Mouse (Mus musculus): Measurements from ENCODE around the gene Timp4.
A peak's percentile ranks its signal among the peaks of the same experiment; 100 is the strongest.

Gene Timp4

DNA sequence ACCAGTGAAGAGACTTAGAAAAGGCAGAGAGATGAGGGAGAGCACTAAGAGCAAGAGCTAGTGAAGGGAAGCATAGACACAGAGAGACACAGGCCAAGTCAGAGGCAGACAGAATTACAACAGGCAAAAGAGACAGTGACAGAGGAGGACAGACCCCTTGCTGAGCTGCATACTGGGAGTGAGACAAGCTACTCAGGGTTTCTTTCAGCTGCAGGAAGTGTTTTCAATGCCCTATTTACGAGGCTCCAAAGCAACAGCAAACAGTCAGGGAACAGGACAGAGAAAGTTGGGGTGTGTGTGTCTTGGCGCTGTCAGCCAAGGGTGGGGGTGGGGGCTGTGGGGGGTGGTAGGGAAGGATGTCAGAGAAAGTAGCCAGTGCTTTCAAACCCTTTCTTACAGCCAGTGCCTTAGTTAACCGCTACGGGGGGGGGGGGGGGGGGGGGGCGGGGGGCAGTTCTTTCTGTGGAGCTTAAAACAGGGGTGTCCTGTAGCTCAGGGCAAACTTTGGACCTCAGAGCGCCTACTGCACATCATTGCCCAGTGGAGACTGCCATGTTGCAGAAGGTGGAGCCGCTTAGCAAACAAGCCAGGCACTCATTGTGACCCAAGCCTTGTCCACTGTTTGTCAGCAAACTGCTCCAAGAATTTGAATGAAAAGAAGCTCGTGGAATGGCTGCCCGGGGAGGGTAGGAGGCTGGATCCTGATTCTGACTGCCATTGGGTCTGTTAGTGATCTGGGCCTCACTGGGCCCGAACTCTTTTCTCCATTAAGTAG lies at the start of gene Timp4:
TSS of gene Timp4 (minus strand) at position 107 of the 775 bp plus-strand sequence.
- DNase-seq (ENCODE audit: low read depth): no peak

DNA sequence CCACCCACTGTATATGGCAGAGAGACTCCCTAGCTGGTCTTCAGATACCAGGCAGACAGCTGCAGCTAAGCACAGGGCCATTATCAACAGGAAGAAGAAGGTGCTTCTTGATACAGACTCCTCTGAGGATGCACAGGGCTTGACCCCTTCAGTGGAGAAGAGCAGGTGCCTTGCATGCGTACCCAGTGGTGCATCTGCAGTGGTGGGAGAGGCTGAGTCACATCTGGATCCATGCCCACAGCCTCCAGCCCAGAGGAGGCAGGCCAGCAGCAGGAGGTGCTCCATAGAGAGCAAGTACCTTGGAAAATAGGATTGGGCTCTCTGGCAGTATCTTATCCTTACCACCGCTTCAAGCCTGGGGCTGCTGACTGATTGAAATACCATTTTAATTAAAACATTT lies 41.9 kb upstream of the Timp4 start:
- no peak for DNase-seq (ENCODE audit: low read depth)

DNA sequence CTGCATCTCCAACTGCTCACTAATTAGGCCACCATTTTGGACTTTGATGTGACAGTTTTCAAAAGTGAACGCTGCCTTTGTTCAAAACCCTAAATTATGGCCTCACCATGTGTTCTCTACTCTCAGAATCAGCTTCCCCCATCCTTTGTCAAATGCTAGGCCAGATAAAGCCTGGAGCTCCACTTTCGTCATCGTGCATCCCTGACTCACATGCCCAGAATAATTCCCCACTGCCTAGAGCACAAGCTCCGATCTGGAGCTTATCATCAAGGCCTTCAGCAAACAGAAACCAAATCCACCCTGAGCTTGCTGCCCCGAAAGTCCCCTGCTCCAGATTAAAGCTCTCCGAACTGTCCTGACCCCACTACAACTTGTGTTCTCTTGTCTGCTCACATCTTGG lies 40.6 kb upstream of the Timp4 start:
- no peak for DNase-seq (ENCODE audit: low read depth)

DNA sequence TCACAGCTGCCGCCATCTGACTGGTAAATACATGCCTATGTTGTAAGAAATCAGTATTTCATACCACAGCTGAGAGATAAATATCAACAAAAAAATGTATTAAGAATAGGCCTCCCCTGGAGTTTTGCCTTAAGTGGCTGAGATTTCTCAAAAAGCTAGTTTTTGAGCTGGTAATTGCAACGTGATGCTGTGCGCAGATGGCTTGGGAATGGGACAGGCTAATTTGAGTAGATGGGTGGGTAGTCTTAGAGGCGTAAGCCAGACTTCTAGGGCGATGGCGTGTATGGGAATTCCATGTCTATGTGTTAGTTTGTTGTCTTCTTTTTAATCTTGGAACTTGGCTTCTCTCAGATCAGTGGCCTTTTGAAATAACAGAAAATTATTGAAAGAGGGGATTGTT lies 39.8 kb upstream of the Timp4 start:
- no peak for DNase-seq (ENCODE audit: low read depth)

DNA sequence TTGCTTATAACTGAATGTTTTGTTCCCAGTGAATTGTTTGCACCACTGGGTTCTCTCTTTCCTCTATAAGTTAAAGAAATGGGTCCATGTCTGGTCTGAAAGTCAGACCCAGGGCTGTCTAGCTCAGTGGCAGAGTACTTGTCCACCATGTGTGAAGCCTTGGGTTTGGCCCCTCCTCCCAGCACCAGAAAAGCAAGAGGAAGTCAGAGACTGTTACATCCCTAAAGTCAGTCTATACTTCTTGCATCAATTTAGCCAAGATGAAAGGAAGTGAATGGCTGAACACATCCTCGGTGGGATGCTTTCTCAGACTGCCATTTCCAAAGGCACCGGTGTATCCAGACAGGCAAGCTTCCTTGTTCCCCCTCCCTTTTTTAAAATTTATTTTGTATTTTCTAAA lies 39.1 kb upstream of the Timp4 start:
- DNase-seq (ENCODE audit: low read depth): no peak

DNA sequence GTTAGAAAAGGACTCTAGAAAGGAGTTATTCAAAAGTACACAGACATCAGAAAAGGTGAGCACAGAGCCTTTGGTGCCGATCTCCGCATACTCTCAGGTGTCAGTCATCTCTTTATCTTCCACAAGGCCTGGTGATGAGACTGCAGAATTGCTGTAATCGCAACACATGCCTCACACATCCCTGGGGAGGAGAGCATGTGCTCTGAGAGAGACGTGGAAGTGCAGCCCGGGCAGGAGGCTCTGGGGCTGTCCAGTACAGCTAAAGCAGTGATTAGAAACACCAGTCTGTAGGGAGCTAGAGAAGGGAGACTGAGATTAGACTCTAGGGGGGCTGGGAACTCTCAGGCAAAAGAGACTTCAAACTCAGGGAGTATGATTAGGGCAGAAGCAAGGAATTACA lies 38.6 kb upstream of the Timp4 start:
- DNase-seq (ENCODE audit: low read depth): no peak

DNA sequence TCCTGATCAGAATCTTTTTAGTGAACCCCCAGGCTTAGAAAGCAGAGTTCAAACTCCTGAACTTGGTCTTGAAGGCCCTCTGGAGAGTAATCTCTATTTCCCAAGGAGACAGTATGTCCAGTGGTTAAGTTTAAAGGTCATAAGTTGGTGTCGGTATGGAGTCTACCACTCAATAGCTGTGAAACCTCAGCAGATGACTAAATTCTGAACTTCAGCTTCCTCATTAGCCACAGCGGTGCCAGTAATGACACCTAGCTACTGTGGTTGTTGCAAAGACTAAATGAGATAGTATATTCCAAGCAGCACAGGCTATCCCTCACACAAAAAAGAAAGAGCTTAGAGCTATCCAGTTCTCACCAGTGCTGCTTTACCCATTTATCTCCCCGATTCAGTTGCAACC lies 36.2 kb upstream of the Timp4 start:
- DNase-seq (ENCODE audit: low read depth): no peak

DNA sequence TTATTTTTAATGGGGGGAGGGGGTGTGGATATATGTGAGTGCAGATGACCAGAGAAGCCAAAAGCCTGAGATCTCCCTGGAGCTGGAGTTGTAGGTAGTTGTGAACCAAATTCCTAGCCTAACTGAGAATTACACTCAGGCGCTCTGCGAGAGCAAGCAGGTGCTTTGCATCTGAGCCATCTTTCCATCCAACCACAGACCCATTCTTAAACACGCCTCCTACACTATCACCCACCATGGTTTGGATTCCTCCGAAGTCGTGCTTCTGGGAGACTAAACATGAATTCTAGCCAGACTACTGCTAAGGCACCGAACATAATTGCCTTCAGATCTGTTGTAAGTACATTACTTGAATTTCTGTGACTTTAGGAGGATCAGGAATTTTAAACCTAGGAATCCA lies 34.4 kb upstream of the Timp4 start:
- no peak for DNase-seq (ENCODE audit: low read depth)

DNA sequence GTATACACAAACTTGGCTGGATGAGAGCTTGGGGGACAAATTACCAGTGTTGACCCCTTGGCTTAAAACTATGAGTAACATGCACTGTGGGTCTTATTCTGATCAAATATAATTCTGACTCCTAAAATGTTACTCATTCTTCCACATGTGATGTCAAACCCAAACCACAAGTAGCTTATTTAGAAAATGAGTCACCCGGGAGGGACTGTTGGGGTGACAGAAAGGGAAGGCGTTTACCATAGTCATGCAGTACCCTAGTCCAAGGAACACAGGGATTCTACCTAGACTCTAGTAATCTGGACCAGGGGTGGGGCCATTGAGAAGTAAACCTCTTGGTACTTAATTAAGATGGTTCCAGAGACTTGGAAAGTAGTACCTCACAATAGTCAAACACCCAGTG lies 32.1 kb upstream of the Timp4 start:
- DNase-seq (ENCODE audit: low read depth): peak; percentile 93

DNA sequence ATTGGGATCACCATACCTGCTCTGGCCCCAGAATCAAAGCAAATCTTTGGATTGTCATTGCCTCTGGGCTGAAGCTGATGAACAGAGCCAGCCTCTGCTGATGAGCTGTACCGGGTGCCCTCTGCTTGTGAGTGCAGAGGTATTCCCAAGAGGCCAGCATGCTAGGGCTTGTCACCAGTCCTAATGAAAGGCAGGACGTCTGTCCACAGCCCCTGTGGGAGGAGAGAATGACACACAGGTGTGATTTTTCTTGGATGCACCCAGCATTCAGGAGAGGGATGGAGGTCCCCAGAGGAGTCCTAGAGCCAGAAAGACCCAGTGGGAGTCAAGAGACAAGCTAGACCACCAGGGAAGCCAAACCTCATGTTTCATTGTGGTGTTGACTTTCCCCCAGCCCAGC lies 27.6 kb upstream of the Timp4 start:
- no peak for DNase-seq (ENCODE audit: low read depth)

DNA sequence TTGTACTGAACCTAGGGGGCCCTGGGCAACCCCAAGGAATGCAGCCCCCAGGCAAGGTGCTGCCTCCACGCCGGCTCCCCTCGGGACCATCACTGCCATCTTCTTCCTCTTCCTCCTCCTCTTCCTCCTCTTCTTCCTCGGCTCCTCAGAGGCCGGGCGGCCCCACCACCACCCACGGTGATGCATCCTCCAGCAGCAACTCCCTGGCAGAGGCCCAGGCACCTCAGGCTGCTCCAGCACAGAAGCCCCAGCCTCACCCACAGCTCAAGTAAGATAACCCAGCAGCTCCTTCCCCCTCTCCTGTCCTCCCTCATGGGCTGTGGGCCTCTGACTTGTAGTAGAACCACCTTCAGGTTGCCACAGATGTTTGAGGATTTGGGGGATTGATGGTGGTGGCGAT lies 26.1 kb upstream of the Timp4 start:
- DNase-seq (ENCODE audit: low read depth): no peak

DNA sequence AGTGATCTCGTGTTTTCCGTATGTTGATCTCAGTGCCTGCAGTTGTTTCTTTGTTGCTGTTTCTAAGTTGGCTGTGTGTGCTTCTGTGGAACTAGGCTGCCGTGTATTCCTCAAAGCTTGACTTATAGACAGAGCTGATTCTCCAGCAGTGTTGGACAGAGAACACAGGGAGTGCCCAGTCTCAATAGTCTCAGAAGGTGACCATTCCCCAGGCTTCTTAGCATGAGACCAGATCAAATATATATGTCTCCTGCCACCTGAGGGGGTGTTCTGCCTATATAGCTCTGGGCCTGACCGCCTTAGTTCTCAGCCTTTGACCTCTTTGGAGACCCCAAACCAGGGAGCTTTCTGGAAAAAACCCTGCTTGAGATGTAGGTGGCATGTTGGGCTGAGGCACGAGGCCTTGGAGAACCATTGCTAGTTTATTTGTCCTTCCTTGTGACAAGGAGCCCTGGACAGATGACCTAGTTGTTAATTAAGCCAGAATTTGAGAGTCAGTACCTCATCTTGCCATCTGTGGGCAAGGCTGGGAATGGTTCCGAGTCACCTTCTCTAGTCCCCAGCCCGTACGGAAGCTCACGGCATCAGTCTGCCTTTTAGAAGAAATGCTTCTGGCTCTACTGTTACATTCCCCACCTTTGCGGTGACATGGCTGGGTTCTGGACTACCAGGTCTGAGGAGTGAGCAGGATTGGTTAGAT lies 23.3 kb upstream of the Timp4 start:
- no peak for DNase-seq (ENCODE audit: low read depth)

DNA sequence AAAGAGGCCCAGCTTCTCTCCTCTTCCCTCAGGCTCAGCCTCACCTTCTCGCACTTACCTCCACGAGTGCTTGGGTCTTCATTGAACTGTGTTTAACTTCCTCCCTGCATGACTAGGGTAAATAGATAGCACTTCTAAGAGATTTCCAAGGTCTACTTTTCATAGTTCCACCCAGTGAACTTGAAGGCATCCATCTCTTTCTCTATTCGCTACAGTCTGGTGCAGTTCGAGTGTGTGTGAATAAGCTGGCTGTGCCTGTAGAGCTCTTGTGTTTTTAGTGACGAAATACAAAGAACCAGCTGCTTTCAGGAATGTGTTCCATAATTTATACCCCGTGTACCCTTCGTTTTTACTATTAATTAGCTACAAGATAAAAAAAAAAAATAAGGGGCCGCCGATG lies 22.7 kb upstream of the Timp4 start:
- no peak for DNase-seq (ENCODE audit: low read depth)

DNA sequence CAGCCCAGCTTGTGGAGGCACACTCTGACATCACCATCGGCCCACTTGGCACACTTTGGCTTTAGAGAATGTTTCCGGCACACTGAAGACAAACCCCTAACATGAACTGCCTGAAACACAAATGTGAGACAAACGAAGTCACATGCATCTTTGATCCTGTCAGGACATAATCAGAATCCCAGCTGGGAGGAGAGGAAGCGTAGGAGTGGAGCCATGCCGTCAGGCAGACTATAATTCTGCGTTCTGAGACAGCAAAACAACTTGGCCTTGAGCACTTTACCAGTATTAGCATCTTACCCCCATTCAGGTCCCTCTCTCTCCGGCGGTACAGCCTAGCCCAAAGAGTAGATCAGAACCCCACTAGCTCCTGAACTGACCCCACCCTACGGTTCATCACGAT lies 21.3 kb upstream of the Timp4 start:
- no peak for DNase-seq (ENCODE audit: low read depth)

DNA sequence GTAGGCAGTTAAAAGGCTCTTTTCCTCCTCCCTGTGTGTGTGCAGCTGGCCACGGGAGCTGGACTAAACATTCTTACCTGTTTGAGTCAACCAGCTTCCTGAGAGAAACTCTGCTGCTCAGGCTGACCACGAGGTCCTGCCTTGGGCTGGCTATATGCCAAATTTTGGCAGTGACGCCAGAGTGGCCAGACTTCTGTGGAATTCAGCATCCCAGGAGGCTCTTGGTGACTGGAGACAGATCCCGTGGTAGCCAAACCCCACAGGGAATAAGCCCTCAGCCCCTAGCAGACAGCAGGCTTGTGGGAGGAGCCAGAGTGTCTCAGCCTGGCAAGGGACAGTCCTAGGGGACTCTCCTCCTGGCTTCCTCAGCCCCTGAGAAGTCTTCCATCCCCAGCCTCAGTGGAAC lies 19.9 kb upstream of the Timp4 start:
- peak; percentile 67 for DNase-seq (ENCODE audit: low read depth)

DNA sequence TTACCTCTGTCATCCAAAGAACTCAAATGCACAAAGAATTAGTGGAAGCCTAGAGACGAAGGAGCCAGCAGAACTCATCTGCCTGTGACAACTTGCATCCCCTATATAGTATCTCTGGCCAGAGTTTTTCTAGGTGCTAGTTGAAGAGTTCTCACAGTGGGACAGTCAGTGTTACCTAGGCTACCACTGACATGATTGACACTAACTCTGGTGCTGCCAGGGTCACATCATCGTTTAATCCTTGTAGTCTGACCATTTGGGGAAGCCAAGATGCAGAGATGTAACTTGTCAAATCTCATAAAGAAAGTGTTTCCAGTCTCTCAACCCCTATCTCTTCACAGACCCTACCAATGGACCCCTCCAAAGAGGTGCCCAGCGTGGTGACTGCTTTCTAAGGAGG lies 19.3 kb upstream of the Timp4 start:
- no peak for DNase-seq (ENCODE audit: low read depth)

DNA sequence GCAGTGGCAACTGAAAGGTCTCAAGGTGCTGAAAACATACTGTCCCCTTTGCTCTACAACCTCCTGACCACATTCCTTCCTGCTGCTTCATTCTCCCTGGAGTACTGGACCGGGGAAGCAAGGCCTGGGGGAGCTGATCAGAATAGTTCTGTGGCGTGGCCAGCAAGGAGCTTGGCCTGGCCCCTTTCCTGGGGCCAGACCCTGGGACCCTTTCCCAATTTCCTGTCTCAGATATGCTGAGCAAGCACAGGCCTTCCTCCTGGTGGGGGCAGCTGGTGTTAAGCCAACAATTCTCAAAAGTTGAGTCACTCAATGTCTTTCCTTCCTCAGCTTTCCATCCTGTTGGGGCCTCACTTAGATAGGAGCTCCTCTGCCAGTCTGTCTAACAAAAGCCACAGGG lies 18.1 kb upstream of the Timp4 start:
- peak; percentile 64 for DNase-seq (ENCODE audit: low read depth)

DNA sequence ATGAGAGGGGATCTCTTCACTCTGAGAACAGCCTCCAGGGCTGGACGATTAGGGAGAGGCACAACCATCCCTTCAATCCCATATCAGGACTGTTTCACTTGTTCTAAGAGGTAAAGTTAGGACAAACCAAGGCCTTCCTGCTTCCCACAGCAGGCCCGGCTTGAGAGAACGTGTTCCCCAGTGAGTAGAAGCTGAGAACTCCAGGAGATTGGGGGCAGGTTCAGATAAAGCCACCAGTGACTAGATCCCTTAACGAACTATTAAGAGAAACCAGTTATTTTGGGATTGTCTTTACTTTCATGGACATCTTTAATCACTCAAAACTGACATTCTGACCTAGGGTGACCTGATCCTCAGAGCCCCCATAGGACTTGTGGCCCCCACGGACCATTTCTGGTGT lies 17.6 kb upstream of the Timp4 start:
- DNase-seq (ENCODE audit: low read depth): no peak

DNA sequence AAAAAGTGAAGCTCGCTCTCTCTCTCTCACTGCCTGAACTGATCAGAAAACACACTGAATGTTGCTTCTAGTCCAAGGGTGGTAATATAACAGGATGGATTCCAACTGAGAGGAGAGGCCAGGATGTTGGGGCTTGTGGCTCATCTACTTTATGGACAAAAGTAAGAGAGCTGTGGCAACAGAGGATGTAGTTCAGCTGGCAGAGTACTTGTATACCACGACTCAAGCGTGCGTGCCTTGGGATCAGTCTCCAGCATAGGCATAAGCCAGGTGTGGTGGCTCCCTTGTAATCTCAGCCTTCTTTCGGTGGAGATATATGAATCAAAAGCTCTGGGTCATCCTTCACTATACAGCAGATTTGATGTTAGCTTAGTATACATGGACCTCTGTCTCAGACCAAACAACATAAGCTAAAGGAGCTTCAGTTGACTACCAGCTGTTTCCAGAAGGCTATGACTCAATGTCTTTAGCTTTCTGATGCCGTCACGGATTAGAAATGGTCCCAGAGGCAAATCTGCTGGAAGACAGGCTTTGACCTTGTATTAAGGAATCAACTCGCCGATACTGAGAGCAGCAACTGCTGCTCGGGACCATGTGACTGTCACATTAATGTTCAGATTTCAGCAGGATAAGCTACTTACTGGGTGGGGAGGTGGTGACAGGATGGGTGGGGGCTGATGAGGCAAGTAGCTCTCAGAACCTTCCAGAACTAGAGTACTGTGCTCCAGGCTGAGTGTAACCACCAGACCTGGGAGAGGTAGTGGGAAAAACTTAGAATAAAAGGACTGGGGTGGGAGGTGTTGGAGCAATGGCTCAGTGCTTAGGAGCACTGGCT lies 16.8 kb upstream of the Timp4 start:
- DNase-seq (ENCODE audit: low read depth): no peak

DNA sequence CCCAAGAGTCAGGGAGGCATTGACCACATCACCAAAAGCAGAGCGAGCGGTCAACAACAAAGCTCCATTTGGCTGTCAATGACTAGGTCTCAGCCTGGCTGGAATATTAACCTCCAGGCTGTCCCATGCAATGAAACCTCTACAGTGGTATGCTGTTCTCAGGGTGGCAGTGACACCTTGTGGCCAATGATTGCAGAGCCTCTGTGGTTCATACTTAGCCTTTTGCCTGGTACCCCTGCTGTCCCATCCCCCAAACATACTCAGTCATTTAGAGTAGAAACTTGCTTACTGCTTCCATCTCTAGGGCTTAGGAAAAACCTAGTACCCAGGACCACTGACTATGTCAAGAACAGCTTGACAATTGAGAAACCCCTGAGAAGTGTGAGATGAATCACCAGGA lies 15.9 kb upstream of the Timp4 start:
- peak; percentile 69 for DNase-seq (ENCODE audit: low read depth)

DNA sequence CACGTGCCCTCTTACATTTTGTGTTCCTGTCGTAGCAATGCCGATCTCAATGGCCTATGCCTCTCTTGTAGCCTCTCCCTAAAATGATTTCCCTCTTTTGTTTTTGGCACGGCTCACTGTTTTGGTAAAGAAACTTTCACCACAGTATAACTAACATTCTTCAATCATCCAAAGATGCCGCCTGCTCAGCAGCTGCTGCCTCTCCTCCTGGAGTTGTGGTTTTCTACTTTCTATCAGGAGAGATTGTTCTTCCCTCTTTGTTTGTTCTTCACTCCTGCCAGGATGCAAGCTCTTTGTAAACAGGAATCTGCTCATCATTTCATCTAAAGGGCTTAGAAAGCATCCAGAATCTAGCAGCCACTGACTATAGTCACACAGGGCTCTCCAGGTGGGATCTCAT lies 14.8 kb upstream of the Timp4 start:
- no peak for DNase-seq (ENCODE audit: low read depth)

DNA sequence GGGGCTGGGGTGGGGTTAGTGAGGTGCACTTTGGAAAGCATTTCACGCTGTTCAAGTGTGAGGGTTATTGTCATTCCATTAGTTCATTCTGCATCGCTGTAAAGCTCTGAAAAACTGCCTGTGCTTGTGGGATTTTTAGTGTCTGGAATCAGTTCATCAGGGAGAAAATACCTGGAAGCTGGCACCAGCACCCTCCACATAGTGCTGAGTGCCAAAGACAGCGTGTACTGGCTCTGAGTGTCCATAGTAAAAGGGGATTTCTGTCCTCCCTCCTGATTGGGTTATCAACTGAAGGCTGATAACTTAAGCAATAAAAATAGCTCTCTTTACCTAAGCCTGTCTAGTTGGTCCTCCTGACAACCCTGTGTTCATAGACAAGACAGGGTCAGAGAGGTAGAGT lies 8.5 kb upstream of the Timp4 start:
- no peak for DNase-seq (ENCODE audit: low read depth)

DNA sequence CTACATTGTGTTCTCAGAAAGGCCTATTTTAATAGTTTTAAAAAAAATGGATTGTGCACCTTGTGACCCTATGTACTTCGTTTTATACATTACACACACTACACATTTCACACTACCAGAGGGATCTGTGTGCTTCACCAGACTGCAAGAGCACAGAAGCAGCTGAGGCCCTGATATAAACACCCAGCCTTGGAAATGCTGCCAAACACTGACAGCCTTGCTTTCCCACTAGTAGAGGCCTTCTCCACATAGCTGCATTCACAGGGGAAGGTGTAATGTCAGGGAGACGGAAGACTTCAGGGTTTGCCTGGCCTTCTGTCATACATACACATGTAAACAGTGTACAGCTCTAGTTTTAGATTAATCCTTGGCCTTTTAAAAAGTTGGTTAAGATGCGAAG lies 3.2 kb upstream of the Timp4 start:
- no peak for DNase-seq (ENCODE audit: low read depth)
